Mouse (Mus musculus) liver, embryonic 14.5 days (tissue): ENCODE data around the gene Elp5.

Source experiments
- CTCF ChIP-seq: IDR thresholded peaks from 2 replicates; pipeline ENCODE4 v1.5.1; 2016; ENCODE audit warnings: antibody characterized with exemption, low read depth, control low read depth
- EP300 ChIP-seq: IDR thresholded peaks from 2 replicates; pipeline ENCODE4 v1.6.1; 2016; ENCODE audit warnings: antibody characterized with exemption, low read depth

DNA sequence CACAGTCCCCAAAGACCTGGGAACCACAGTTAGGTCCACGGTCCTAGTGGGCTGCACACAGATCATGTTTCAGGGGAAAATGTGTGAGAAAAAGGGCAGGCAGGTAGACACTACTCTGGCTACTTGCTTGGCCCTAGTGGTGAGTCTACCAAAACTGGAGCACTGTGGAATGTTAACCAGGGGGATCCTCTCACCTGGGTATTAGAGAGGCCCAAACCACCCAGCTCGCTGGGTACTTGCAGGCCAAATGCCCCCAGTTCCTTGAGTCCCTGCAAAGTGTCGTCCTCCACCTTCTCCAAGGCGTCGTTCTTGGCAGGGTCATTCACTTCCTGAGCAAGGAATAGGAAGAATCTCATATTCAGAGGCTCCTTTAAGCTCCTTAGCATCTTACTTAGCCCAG, 31.7 kb upstream of the Elp5 start:
- TF ChIP-seq EP300: no peak
- TF ChIP-seq CTCF: no peak
